Mouse (Mus musculus): Measurements from ENCODE around the gene Gtsf2. TPM values are rescaled to one million over a fixed set of nuclear protein-coding genes. Genes with fewer than 3 reads are reported as not detected.
"Not testable (repeated sequence)": the region's sequence is repeated elsewhere in the genome, so short reads cannot be mapped to it uniquely, and the experiment has no call there.

The Gtsf2 gene
- polyA plus RNA-seq, 1 experiment from 2014 or later: not detected

DNA sequence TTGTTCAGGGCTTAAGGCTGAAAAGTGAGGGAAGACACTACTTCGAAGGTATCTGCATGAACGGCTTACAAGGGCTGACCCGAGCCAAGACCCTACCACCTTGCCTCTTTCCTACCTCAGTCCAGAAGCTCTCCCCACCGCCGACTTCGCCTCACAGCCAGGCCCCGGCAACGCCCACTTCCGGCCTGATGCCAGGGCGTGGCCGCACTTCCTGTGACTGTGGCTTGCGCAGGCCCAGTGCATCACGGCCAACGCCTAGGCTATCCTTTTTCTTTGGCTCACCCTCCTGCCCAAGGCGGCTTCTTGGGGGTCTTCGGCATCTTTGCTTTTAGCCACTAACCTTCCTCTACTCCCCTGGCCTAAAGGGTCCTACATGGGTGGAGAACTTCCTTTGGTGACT lies 18.0 kb downstream of the Gtsf2 start, which contains the start of gene Gtsf1:
Gtsf1 (minus strand) TSS at position 230 of the 400 bp plus-strand sequence.
- ATAC-seq (ENCODE audit: low FRiP score): no peak
- H3K4me2 ChIP-seq (replicated peaks; ENCODE audit: low read depth, low read length): no peak within 1 kb of the TSS
- WGBS: 97% methylated on average over 16 of the region's 16 CpGs

DNA sequence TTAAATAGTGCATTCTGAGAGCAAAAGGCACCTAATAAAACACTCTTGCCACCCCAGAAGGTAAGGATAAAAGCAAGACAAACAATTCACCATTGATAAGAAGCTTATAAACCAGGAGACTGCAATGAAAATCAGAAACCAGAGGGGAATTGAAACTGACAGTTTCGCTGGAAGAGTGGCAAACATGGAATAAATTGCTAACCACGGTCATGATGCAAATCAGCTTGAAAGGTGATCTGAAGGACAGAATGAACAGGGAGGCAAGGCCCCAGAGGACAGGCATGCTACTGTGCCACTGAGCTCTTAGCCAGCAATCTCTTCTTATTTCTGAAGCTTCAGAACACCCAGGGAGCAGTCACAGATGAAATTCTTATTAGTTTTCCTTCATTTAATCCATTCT lies 21.3 kb downstream of the Gtsf2 start:
- ATAC-seq (ENCODE audit: low FRiP score): no peak
- DNase-seq (ENCODE audit: low spot score): no peak
- Histone ChIP-seq H3K36me3 (ENCODE audit: control insufficient read depth, insufficient read depth, low read length) (no peaks in the 10 kb centered on the region), H3K27ac (ENCODE audit: low read depth, low read length) (no peak overlapping the region), H3K9ac (ENCODE audit: low read depth, low read length) (no peak overlapping the region), H3K27me3 (ENCODE audit: control insufficient read depth, insufficient read depth, low read length) (no peaks in the 10 kb centered on the region), H3K4me3 (ENCODE audit: low read depth, low read length) (no peak overlapping the region), H3K4me2 (replicated peaks; ENCODE audit: low read depth, low read length) (no peak overlapping the region), H3K4me1 (replicated peaks; ENCODE audit: control insufficient read depth, insufficient read depth, low read length) (no peaks in the 10 kb centered on the region), H3K9me3 (ENCODE audit: control insufficient read depth, low read length) (no peaks in the 10 kb centered on the region)
- 64% methylated on average over 2 of the region's 2 CpGs for WGBS

More for the DNA sequence above, 18.0 kb downstream of the Gtsf2 start, which contains the start of gene Gtsf1:
- no peaks in the 10 kb centered on the region for H3K27me3 ChIP-seq (ENCODE audit: control insufficient read depth, insufficient read depth, low read length)
- no peak within 1 kb of the TSS for H3K27ac ChIP-seq (ENCODE audit: low read depth, low read length)
- no peaks in the 10 kb centered on the region for H3K4me1 ChIP-seq (replicated peaks; ENCODE audit: control insufficient read depth, insufficient read depth, low read length)
- H3K36me3 ChIP-seq (ENCODE audit: control insufficient read depth, insufficient read depth, low read length): no peaks in the 10 kb centered on the region
- no peaks in the 10 kb centered on the region for H3K9me3 ChIP-seq (ENCODE audit: control insufficient read depth, low read length)
- no peak for DNase-seq (ENCODE audit: low spot score)
- H3K9ac ChIP-seq (ENCODE audit: low read depth, low read length): no peak within 1 kb of the TSS
- no peak within 1 kb of the TSS for H3K4me3 ChIP-seq (ENCODE audit: low read depth, low read length)

DNA sequence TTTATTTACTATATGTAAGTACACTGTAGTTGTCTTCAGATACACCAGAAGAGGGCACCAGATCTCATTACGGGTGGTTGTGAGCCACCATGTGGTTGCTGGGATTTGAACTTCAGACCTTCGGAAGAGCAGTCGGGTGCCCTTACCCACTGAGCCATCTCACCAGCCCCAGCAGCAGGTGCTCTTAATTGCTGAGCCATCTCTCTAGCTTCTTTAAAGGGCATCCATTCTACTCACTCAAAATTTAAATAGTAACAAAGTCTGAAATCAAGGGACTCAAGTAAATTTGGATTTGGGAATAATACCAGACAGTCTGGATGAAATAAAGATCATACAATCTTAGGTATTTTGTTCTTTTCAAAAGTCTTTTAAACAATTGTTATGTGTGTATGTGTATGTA lies 42.7 kb downstream of the Gtsf2 start:
- DNase-seq (ENCODE audit: low spot score); H3K27me3 ChIP-seq (ENCODE audit: control insufficient read depth, insufficient read depth, low read length); H3K4me3 ChIP-seq (ENCODE audit: low read depth, low read length); H3K36me3 ChIP-seq (ENCODE audit: control insufficient read depth, insufficient read depth, low read length); H3K9ac ChIP-seq (ENCODE audit: low read depth, low read length); H3K9me3 ChIP-seq (ENCODE audit: control insufficient read depth, low read length); ATAC-seq (ENCODE audit: low FRiP score); H3K4me2 ChIP-seq (replicated peaks; ENCODE audit: low read depth, low read length); H3K27ac ChIP-seq (ENCODE audit: low read depth, low read length); H3K4me1 ChIP-seq (replicated peaks; ENCODE audit: control insufficient read depth, insufficient read depth, low read length): not testable (repeated sequence)
- WGBS: 89% methylated on average over 2 of the region's 3 CpGs

DNA sequence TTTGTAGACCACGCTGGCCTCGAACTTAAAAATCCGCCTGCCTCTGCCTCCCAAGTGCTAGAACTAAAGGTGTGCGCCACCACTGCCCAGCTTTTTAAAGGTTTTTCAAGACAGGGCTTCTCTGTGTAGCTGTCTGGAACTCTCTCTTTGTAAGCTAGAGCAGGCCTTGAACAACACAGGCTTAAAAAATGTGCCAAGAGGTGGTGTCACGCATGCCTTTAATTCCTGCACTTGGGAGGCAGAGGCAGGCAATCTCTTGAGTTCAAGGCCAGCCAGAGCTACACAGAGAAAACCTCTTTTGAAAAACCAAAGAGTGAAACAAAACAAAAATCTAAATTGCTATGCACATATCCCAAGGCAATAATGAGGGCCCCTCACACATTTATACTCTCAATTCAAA lies 46.9 kb downstream of the Gtsf2 start:
- DNase-seq (ENCODE audit: low spot score): no peak
- Histone ChIP-seq H3K4me1 (replicated peaks; ENCODE audit: control insufficient read depth, insufficient read depth, low read length) (no peaks in the 10 kb centered on the region), H3K27ac (ENCODE audit: low read depth, low read length) (no peak overlapping the region), H3K9me3 (ENCODE audit: control insufficient read depth, low read length) (no peaks in the 10 kb centered on the region), H3K9ac (ENCODE audit: low read depth, low read length) (no peak overlapping the region), H3K4me2 (replicated peaks; ENCODE audit: low read depth, low read length) (no peak overlapping the region), H3K36me3 (ENCODE audit: control insufficient read depth, insufficient read depth, low read length) (no peaks in the 10 kb centered on the region), H3K27me3 (ENCODE audit: control insufficient read depth, insufficient read depth, low read length) (no peaks in the 10 kb centered on the region), H3K4me3 (ENCODE audit: low read depth, low read length) (no peak overlapping the region)
- 91% methylated on average over 5 of the region's 5 CpGs for WGBS
- no peak for ATAC-seq (ENCODE audit: low FRiP score)

DNA sequence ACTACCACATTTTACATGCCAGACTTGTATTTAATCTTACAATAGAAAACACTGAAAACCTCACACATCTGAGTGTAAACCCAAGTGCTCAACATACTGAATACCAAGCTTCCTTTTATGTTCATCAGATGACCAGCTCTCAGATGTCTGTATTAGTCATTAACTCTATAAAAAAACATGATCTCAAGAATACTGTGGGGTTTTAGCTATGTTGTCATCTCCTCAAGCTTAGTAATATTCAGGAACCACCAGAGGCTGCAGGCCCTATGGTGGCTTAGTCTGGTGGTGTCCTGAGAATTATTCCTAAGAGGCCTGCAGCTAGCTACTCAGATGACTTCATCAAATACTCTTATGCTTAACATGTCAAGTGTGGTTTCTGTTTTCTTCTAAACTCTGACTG lies 54.7 kb downstream of the Gtsf2 start:
- no peaks in the 10 kb centered on the region for H3K27me3 ChIP-seq (ENCODE audit: control insufficient read depth, insufficient read depth, low read length)
- DNase-seq (ENCODE audit: low spot score) (no peak), ATAC-seq (ENCODE audit: low FRiP score) (no peak)
- H3K4me3 ChIP-seq (ENCODE audit: low read depth, low read length): no peak overlapping the region
- no peak overlapping the region for H3K9ac ChIP-seq (ENCODE audit: low read depth, low read length)
- H3K36me3 ChIP-seq (ENCODE audit: control insufficient read depth, insufficient read depth, low read length): no peaks in the 10 kb centered on the region
- H3K4me1 ChIP-seq (replicated peaks; ENCODE audit: control insufficient read depth, insufficient read depth, low read length): no peaks in the 10 kb centered on the region
- no peak overlapping the region for H3K4me2 ChIP-seq (replicated peaks; ENCODE audit: low read depth, low read length)
- no peaks in the 10 kb centered on the region for H3K9me3 ChIP-seq (ENCODE audit: control insufficient read depth, low read length)
- no peak overlapping the region for H3K27ac ChIP-seq (ENCODE audit: low read depth, low read length)

Other genes starting within 250 kb of the Gtsf2 start
- 185 and 204 TPM in 2 replicates for gene Cbx5, start 208.7 kb downstream of the Gtsf2 start, polyA plus RNA-seq (2014; fragmentation: Nextera tagmentation; extraction: Ambion mirVana)
- 1,309 and 1,311 TPM in 2 replicates for gene Hnrnpa1, start 208.0 kb downstream of the Gtsf2 start, polyA plus RNA-seq (2014; fragmentation: Nextera tagmentation; extraction: Ambion mirVana)
- gene Nfe2, start 190.1 kb downstream of the Gtsf2 start, polyA plus RNA-seq (2014; fragmentation: Nextera tagmentation; extraction: Ambion mirVana): 4.7 and 5.0 TPM in 2 replicates
- 310 and 313 TPM in 2 replicates for gene Copz1, start 175.8 kb downstream of the Gtsf2 start, polyA plus RNA-seq (2014; fragmentation: Nextera tagmentation; extraction: Ambion mirVana)
- 0.11 and 0.34 TPM in 2 replicates for gene Gpr84, start 137.9 kb downstream of the Gtsf2 start, polyA plus RNA-seq (2014; fragmentation: Nextera tagmentation; extraction: Ambion mirVana)
- 19.7 and 22.2 TPM in 2 replicates for gene Zfp385a, start 108.4 kb downstream of the Gtsf2 start, polyA plus RNA-seq (2014; fragmentation: Nextera tagmentation; extraction: Ambion mirVana)
- gene Itga5, start 81.7 kb downstream of the Gtsf2 start, polyA plus RNA-seq (2014; fragmentation: Nextera tagmentation; extraction: Ambion mirVana): 16.4 and 20.0 TPM in 2 replicates
- gene Gtsf1, start 18.0 kb downstream of the Gtsf2 start, polyA plus RNA-seq (2014; fragmentation: Nextera tagmentation; extraction: Ambion mirVana): not detected in 2 replicates
- 1.8 and 2.7 TPM in 2 replicates for gene Nckap1l, start 5.3 kb upstream of the Gtsf2 start, polyA plus RNA-seq (2014; fragmentation: Nextera tagmentation; extraction: Ambion mirVana)
- gene Pde1b, start 54.6 kb upstream of the Gtsf2 start, polyA plus RNA-seq (2014; fragmentation: Nextera tagmentation; extraction: Ambion mirVana): 38.1 and 39.0 TPM in 2 replicates
- gene Ppp1r1a, start 89.5 kb upstream of the Gtsf2 start, polyA plus RNA-seq (2014; fragmentation: Nextera tagmentation; extraction: Ambion mirVana): 47.9 and 53.7 TPM in 2 replicates
- not detected in 2 replicates for gene Glycam1, start 116.6 kb upstream of the Gtsf2 start, polyA plus RNA-seq (2014; fragmentation: Nextera tagmentation; extraction: Ambion mirVana)

Data from hindbrain, embryonic 11.5 days (tissue).